Mouse (Mus musculus): Measurements from ENCODE around the gene Plekha5.

DNA sequence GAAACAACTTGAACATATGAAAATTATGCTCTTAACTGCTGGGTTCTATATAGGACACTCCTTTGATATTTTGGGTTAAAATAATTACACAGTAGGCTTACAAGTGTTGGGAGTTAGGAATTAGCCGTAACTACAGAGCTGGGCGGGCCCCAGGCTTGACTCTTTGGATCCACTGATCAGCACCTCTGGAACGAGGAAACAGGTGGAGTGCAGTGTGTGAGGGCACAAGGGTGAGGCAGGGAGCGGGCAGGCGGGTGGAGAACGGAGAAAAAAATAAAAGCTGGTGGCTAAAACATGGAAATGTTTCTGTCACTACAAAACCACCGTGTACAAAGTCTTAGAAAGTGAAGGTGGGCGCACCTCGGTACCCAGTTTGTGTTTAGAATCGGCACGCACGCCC is 218.8 kb downstream of the Plekha5 start:
- no peak for TF ChIP-seq EP300 (IDR thresholded peaks at IDR 0.05; ENCODE audit: low read depth)
- TF ChIP-seq CTCF (IDR thresholded peaks at IDR 0.05; ENCODE audit: low read depth), result no peak

Measured in liver, postnatal 0 days (tissue).